Mouse (Mus musculus): ENCODE results near the gene Zfp202. TPM values are rescaled to one million over a fixed set of nuclear protein-coding genes. Genes with fewer than 3 reads are reported as not detected.

Gene Zfp202
- polyA plus RNA-seq (2012): 0.55 and 0.66 TPM in 2 replicates

DNA sequence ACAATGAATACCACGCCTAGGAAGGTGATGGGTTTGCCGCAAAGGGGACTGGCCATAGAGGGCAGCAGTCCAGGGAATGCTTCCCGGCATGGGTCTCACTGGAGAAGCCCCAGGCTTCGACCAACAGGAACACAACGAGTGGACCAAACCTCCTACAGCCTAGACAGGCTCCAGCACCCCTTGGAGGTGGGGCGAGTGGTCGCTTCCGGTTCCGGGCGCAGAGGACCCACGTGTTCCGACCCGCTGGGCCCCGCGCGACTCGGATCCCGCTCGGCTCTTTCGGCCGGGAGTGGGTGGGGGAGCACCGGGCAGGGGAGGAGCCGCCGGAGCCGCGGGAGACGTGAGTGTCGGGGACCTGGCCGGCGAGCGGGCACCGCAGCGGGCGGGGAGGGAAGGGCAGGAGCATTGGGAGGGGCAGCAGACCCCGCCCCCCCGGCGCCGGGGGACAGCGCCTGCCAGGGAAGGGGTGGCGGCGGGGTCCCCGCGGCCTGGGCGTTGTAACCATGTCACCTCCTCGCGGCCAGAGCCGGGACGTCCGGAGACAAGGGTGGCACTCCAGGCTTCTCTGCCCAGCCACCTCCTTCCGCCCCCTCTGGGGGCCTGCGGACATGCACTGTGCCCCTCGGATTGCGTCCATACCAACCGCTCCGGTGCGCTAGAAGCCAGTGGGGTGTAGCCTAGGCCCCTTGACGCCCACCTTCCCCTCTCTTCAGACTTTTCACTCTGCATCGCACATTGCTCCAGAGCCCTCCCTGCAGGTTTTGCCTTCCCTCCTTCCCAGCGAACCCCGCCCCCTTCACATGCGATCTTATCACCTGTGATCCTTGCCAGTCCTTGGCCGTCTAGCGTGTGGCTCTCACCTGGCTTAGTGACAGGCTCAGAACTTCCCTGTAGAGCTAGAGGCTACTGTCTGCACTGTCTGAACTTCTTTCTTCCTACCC, at the start of gene Zfp202:
Gene Zfp202, plus strand, starts transcription at position 219 of the 941 bp plus-strand sequence.
- TF ChIP-seq GATA1 (IDR thresholded peaks at IDR 0.05; ENCODE audit: low read length): no peak

DNA sequence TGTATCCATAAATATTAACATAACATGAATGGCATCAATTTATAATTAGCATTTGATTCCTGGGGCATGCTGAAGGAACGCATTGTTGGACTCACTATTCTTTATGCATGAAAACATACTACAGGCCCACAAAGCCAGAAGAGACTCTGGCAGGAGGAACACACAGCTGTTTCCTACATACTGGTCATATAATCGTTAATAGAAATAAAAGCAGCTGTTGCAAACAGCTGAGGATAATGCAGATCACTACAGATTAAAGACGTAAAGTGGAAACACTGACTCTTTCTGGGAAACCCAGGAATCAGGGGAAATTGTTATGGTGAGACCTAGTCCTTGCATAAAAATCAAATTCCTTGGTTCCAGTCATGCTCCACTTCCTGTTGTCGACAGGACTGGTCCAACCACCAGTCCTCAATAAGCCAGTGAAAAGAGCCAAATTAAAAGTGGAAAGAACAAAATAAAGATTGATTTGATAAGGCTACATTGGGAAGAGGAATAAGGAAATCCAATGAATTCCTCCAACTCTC, 36.9 kb upstream of the Zfp202 start:
- TF ChIP-seq GATA1 (IDR thresholded peaks at IDR 0.05; ENCODE audit: low read length): no peak

GRCm38 (mm10) chr9:40166446-40166845, 25.7 kb upstream of the Zfp202 start:
- TF ChIP-seq GATA1 (IDR thresholded peaks at IDR 0.05; ENCODE audit: low read length): no peak

DNA sequence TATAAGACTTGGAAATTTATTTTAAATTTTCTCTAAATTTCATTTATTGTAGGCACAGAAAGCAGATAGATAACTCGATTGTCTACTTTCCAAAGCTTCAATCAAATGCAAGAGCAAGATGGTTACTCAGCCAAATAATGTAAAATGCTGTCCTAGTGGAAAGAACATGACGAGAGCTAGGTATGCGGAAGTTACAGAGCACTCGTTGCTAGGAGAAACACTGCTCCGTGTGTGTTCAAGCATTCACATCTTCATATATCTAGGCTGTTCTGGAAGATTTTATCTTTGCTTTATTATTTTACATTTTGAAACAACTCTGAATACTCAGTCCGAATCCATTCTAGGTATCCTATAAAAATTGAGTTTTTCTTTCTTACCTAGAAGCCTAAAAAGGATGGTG, 15.1 kb upstream of the Zfp202 start:
- no peak for TF ChIP-seq GATA1 (IDR thresholded peaks at IDR 0.05; ENCODE audit: low read length)

DNA sequence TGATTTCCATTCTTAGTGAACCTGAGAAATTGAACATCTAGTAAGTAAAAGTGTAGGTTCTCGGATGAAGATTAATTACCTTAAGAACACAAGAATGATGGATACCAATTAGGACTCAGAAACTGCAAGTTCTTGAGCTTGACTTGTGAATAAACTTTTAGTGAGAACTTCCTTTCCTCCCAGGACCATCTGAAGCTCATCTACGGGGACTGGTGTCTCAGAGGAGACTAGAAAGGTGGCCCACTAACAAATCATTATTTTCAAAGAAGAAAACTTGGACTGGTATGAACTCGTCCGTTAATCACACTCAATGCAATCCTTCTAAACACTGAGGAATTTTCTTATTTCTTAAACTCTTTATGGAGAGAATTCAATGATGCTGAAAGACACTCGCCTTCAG, 11.5 kb upstream of the Zfp202 start, which contains the start of gene Olfr986:
Gene Olfr986, plus strand, starts transcription at position 301 of the 400 bp plus-strand sequence.
- no peak for TF ChIP-seq GATA1 (IDR thresholded peaks at IDR 0.05; ENCODE audit: low read length)

DNA sequence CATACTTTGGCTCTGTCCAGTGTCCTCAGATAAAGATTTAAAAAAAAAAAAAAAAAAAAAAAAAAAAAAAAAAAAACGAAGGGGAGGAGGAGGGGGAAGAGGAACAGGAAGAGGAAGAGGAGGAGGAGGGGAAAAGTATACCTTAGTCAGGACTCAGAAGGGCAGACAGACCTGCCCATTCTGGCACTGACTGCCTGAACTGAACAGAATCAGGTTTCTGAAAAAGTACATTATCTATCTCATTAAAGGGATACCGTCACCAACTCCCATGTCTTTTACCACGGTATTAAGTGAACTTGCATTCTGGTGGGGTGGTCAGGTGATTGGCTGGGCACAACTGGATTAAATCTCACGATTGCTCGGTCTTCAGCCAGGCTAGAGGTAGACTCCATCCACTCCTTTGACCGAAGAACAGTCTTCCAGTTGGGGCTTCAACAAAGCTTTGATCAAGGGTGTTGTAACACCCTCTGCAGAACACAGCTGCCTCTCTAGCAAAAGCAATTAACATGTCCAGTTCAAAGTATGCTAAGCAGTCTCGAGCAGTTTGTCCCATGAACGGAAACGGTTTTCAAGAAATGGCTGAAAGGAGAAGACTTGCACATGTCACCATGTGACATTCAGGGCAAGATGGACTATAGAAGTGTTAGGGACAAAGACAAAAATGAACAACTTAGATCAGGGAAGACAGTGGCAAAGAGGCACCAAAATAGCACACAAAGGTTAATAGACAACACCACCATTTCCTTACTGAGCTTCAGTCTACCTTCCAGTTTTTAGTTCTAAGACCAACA, 835 bp upstream of the Zfp202 start:
- no peak for TF ChIP-seq GATA1 (IDR thresholded peaks at IDR 0.05; ENCODE audit: low read length)

GRCm38 (mm10) chr9:40195981-40196380, 3.9 kb downstream of the Zfp202 start:
- TF ChIP-seq GATA1 (IDR thresholded peaks at IDR 0.05; ENCODE audit: low read length): no peak

DNA sequence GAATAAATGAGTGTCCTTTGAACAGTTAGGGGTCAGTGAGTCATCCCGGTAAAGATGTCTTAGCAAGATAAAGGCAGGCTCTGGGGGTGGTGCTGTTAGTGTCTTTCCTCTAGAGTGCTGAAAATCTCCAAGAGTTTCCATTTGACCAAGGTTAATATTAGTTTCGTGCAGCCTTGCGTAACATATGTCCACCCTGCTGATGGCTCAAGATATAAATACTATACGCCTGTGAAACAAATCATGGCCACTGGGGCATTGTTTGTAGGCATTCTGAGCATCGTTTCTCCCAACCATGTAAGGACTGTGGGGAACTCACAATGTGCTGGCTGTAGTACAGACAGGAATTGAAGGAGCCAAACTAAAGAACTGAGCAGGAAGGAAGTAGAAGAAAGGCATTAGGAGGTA, 14.4 kb downstream of the Zfp202 start:
- no peak for TF ChIP-seq GATA1 (IDR thresholded peaks at IDR 0.05; ENCODE audit: low read length)

- TF ChIP-seq GATA1 (IDR thresholded peaks at IDR 0.05; ENCODE audit: low read length): no peak
Measured at GRCm38 (mm10) chr9:40210744-40211143, 18.6 kb downstream of the Zfp202 start.

DNA sequence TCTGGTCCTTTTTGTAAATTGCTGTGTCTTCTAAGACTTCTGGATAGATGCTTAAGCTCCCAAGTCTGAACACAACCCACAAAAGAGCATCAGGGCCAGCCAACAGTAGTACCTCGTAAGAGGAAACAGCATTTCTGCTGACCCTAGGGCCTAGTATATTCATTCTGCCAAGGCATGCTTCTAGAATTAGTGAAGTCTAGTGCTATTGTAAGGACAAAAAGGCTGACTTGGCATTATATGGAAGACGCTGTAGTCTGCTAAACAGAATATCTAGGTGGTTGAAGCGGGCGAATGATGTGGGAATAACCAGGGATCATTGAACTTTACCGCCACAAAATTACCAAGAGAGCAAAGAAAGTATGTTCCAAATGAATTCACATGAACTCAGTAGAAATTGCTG, 21.9 kb downstream of the Zfp202 start:
- no peak for TF ChIP-seq GATA1 (IDR thresholded peaks at IDR 0.05; ENCODE audit: low read length)

DNA sequence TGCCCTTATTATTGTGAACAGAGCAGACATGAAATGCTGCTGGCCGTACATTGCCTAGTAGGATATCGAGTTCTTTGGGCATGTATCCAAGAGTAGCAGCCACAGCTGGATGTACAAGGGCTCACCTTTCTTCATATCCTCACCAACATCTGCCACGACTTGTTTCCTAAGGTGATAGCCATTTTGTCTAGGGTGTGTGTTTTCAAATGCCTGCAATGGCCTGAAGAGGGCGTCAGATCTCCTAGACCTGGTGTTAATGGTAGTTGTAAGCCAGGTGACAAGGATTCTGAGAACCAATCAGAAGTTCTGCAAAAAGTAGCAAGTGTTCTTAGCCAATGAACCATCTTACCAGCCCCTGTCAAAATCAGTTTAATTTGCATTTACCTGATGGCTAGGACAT, 24.5 kb downstream of the Zfp202 start:
- TF ChIP-seq GATA1 (IDR thresholded peaks at IDR 0.05; ENCODE audit: low read length): no peak

- no peak for TF ChIP-seq GATA1 (IDR thresholded peaks at IDR 0.05; ENCODE audit: low read length)
Measured at GRCm38 (mm10) chr9:40224289-40224688, 32.2 kb downstream of the Zfp202 start.

DNA sequence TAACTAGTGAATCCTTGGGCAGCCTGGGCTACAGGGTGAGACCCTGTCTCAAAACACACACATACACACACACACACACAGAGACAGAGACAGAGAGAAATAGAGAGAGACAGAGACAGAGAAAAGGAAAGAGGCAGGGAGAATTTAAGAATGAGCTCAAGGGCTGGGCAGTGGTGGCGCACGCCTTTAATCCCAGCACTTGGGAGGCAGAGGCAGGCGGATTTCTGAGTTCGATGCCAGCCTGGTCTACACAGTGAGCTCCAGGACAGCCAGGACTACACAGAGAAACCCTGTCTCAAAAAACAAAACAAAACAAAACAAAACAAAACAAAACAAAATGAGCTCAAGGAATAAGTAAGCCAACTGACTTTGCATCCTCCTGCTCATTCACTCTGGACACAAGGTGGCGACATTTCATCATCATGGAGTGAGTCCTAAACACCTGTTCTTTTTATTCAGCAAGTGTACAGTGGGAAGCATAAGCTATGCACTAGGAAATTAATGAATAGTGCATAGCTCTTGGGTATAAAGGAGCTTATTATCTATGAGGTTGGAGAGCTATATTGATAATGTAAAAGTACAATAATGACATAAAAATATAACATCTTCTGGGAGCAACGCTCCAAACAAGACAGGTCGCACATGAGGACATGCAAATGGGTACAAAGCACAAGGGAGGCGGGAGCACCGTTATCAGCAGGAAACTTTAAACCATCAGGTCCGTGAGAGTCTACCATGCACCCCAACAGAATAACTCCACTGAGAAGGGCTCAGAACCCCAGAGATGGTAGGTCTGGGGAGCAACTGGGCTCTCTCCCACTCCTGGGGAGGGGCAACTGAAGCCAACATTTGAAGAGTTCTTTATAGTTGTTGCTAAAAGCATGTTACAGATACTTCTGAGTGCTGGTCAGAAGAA, 36.0 kb downstream of the Zfp202 start:
- no peak for TF ChIP-seq GATA1 (IDR thresholded peaks at IDR 0.05; ENCODE audit: low read length)

GRCm38 (mm10) chr9:40228804-40229331, 36.8 kb downstream of the Zfp202 start:
- TF ChIP-seq GATA1 (IDR thresholded peaks at IDR 0.05; ENCODE audit: low read length): no peak

GRCm38 (mm10) chr9:40229479-40229878, 37.4 kb downstream of the Zfp202 start:
- no peak for TF ChIP-seq GATA1 (IDR thresholded peaks at IDR 0.05; ENCODE audit: low read length)
